In the genomic region with DNA sequence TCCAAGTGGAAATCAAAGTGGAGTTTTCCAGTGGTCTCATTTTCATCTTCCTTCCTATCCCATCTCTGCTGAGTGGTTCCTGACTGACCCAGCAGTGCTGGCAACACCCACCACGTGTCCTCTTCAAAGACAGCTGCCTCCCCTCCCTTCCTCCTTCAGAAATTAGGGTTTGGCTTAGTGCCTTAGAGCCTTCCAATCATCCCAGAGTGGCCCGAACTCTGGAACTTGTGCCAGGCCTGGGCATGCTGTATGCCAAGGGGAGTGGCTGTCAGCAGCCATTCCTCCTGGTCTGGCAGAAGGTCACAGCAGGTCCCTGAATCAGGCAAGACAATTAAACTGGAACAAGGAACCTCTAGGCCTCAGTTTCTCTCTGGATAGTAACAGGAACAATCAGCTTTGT, we compare ENCODE assay signal across 10 mouse cellular contexts. TPM values are rescaled to one million over a fixed set of nuclear protein-coding genes. Genes with fewer than 3 reads are reported as not detected.
DNase-seq lines count a peak whose midpoint lies in the region; ATAC-seq lines count a peak whose summit lies in the region.
"Had no signal": no experiment of that assay in that cellular context is flagged by ENCODE, and none has a peak within 500 bp of the region (broad histone marks: within the 10 kb centered on the region; RNA-seq: fewer than 3 reads in every experiment).

No protein-coding gene starts in this region.

- no peaks in the 10 kb centered on the region for H3K9me3 ChIP-seq in midbrain, embryonic 13.5 days
- H3K9me3 ChIP-seq: limb, embryonic 13.5 days had no signal

- H3K4me3 ChIP-seq in midbrain, embryonic 13.5 days (replicated peaks) = no peak overlapping the region
- H3K4me3 ChIP-seq: limb, embryonic 13.5 days had no signal

- 19% methylated on average over 2 of the region's 2 CpGs for WGBS in midbrain, embryonic 13.5 days

- no peaks in the 10 kb centered on the region for H3K36me3 ChIP-seq in midbrain, embryonic 13.5 days
- H3K36me3 ChIP-seq: limb, embryonic 13.5 days had no signal

- H3K4me1 ChIP-seq in midbrain, embryonic 13.5 days (replicated peaks) = peaks cover 22% of the 10 kb centered on the region

- peak; percentile 77 to 83 for DNase-seq in heart, adult 18-20 months
- DNase-seq in heart, postnatal 25 days (ENCODE audit: low spot score) = no peak
- DNase-seq in 3T3-L1 (ENCODE audit: low read depth, low spot score) = peak; percentile 55
- peak; percentile 80 for DNase-seq in cerebellum, adult 11 months
- peak; percentile 64 for DNase-seq in kidney, postnatal 14 days
- DNase-seq in urinary bladder, adult 2 months (ENCODE audit: low spot score) = no peak

- intact Hi-C loops in heart, postnatal 25 days (cut with DNase I) = loop anchor here (10.0 kb wide), 1 partner anchor 511 kb away; a partner anchor contains a TSS

- peaks cover 76% of the 10 kb centered on the region for H3K27me3 ChIP-seq in midbrain, embryonic 13.5 days

- no peak overlapping the region for H3K9ac ChIP-seq in midbrain, embryonic 13.5 days (replicated peaks)
- H3K9ac ChIP-seq: limb, embryonic 13.5 days had no signal

- H3K4me2 ChIP-seq in midbrain, embryonic 13.5 days (replicated peaks) = no peak overlapping the region
- H3K4me2 ChIP-seq: limb, embryonic 13.5 days had no signal

- ATAC-seq in granulocyte monocyte progenitor cell, adult 5-6 weeks (replicated peaks; ENCODE audit: poor library complexity, severe bottlenecking) = no peak
- ATAC-seq in midbrain, embryonic 13.5 days = no peak

- no peak overlapping the region for H3K27ac ChIP-seq in midbrain, embryonic 13.5 days
- H3K27ac ChIP-seq: limb, embryonic 13.5 days had no signal

RNA-seq across cellular contexts. Expression of a gene that starts 3.1 kb away (rescaled TPM):
- total RNA-seq in heart, adult 18-20 months (2021) = 1 to 10 TPM; 3.0 to 4.7 TPM
- total RNA-seq in heart, postnatal 25 days (2021) = 1 to 10 TPM; 4.6 to 5.7 TPM
- total RNA-seq in granulocyte monocyte progenitor cell, adult 5-6 weeks (2014; fragmentation: Nextera tagmentation) = 6.6 and 11.1 TPM in 2 replicates
- 5.4 and 5.6 TPM in 2 replicates for total RNA-seq in granulocyte monocyte progenitor cell, adult 5-6 weeks (2017)
- 12.7 and 16.8 TPM in 2 replicates for polyA plus RNA-seq in urinary bladder, adult 2 months (2012; rRNA removed)
- polyA plus RNA-seq in midbrain, embryonic 13.5 days (2015; fragmentation: Nextera tagmentation; extraction: Ambion mirVana) = 2.5 and 3.6 TPM in 2 replicates
- total RNA-seq: MEL had no signal

RNA-seq across cellular contexts. Expression of a gene that starts 6.9 kb away (rescaled TPM):
- total RNA-seq in heart, adult 18-20 months (2021) = 10 to 100 TPM; 34.2 to 41.5 TPM
- total RNA-seq in heart, postnatal 25 days (2021) = 10 to 100 TPM; 33.7 to 33.8 TPM
- 62.6 and 66.7 TPM in 2 replicates for total RNA-seq in granulocyte monocyte progenitor cell, adult 5-6 weeks (2014; fragmentation: Nextera tagmentation)
- total RNA-seq in granulocyte monocyte progenitor cell, adult 5-6 weeks (2017) = 43.8 and 44.1 TPM in 2 replicates
- 39.1 and 55.5 TPM in 2 replicates for polyA plus RNA-seq in urinary bladder, adult 2 months (2012; rRNA removed)
- polyA plus RNA-seq in midbrain, embryonic 13.5 days (2015; fragmentation: Nextera tagmentation; extraction: Ambion mirVana) = 17.6 and 19.9 TPM in 2 replicates

RNA-seq across cellular contexts. Expression of a gene that starts 28.5 kb away (rescaled TPM):
- total RNA-seq in heart, adult 18-20 months (2021) = not detected
- total RNA-seq in heart, postnatal 25 days (2021) = not detected
- 33.2 and 34.9 TPM in 2 replicates for total RNA-seq in granulocyte monocyte progenitor cell, adult 5-6 weeks (2014; fragmentation: Nextera tagmentation)
- 79.8 and 113 TPM in 2 replicates for total RNA-seq in granulocyte monocyte progenitor cell, adult 5-6 weeks (2017)
- polyA plus RNA-seq in urinary bladder, adult 2 months (2012; rRNA removed) = 0.56 and 0.61 TPM in 2 replicates
- not detected in 2 replicates for polyA plus RNA-seq in midbrain, embryonic 13.5 days (2015; fragmentation: Nextera tagmentation; extraction: Ambion mirVana)
- total RNA-seq: MEL had no signal

RNA-seq across cellular contexts. Expression of a gene that starts 36.7 kb away (rescaled TPM):
- not detected for total RNA-seq in heart, adult 18-20 months (2021)
- total RNA-seq in heart, postnatal 25 days (2021) = not detected
- total RNA-seq in granulocyte monocyte progenitor cell, adult 5-6 weeks (2014; fragmentation: Nextera tagmentation) = 0.13 TPM in 1 of 2 replicates, not detected in the other
- total RNA-seq in granulocyte monocyte progenitor cell, adult 5-6 weeks (2017) = 0.57 TPM in 1 of 2 replicates, not detected in the other
- polyA plus RNA-seq in urinary bladder, adult 2 months (2012; rRNA removed) = 0.14 and 0.19 TPM in 2 replicates
- polyA plus RNA-seq in midbrain, embryonic 13.5 days (2015; fragmentation: Nextera tagmentation; extraction: Ambion mirVana) = 0.17 and 0.23 TPM in 2 replicates
- total RNA-seq: MEL had no signal
- polyA plus RNA-seq: limb, embryonic 13.5 days had no signal

RNA-seq across cellular contexts. Expression of a gene that starts 56.0 kb away (rescaled TPM):
- total RNA-seq in heart, adult 18-20 months (2021) = under 1 TPM in 1 of 2 experiments, not detected in 1; 0.26 TPM
- not detected for total RNA-seq in heart, postnatal 25 days (2021)
- total RNA-seq in granulocyte monocyte progenitor cell, adult 5-6 weeks (2014; fragmentation: Nextera tagmentation) = not detected in 2 replicates
- total RNA-seq in granulocyte monocyte progenitor cell, adult 5-6 weeks (2017) = not detected in 2 replicates
- polyA plus RNA-seq in urinary bladder, adult 2 months (2012; rRNA removed) = 0.03 and 0.11 TPM in 2 replicates
- not detected in 2 replicates for polyA plus RNA-seq in midbrain, embryonic 13.5 days (2015; fragmentation: Nextera tagmentation; extraction: Ambion mirVana)
- total RNA-seq: MEL had no signal
- polyA plus RNA-seq: limb, embryonic 13.5 days had no signal

Comparison
In these comparisons a context has a peak if more than half of its experiments do, and no peak if none do; other contexts are left out.
1. DNase-seq: peak in heart, adult 18-20 months (2 of 2), 3T3-L1 (single experiment), cerebellum, adult 11 months (single experiment) and kidney, postnatal 14 days (single experiment); none in heart, postnatal 25 days (single experiment) and urinary bladder, adult 2 months (single experiment).
2. RNA of a gene that starts 28.5 kb away (total RNA-seq): 33.2 to 113 TPM in granulocyte monocyte progenitor cell, adult 5-6 weeks; not detected in heart, adult 18-20 months and not detected in heart, postnatal 25 days; every median in the first group is over 10 times any median in the second.